Mouse (Mus musculus): ENCODE measurements around the gene Mapk9.
"Not testable (repeated sequence)": the region's sequence is repeated elsewhere in the genome, so short reads cannot be mapped to it uniquely, and the experiment has no call there.

The Mapk9 gene

GRCm38 (mm10) chr11:49846401-49847070 is at the start of gene Mapk9:
Gene Mapk9, plus strand, starts transcription at chr11:49846751.
- DNase-seq (ENCODE audit: low read depth) = peak; percentile 98

- no peak for DNase-seq (ENCODE audit: low read depth)
These were observed 47.6 kb upstream of the Mapk9 start for GRCm38 (mm10) chr11:49798931-49799330.

DNA sequence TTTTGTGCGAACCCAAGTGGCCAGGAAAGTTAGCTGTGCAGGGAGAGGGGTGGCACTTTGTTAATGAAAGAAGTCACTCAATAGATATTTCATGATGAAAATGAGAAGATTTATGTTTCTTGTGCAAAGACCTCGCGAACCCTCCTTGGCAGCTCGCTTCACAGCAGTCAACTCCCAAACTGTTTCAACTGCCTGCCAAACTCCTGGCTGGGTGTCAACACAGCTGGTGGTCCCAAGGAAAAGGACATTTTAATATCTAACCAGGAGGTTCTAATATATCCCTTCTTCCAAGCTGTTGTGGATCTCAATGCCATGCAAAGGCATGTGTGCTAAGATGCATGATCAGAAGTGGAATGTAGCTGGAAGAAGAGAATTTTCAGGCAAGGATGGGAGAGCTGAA is 45.0 kb upstream of the Mapk9 start:
- DNase-seq (ENCODE audit: low read depth) = no peak

DNA sequence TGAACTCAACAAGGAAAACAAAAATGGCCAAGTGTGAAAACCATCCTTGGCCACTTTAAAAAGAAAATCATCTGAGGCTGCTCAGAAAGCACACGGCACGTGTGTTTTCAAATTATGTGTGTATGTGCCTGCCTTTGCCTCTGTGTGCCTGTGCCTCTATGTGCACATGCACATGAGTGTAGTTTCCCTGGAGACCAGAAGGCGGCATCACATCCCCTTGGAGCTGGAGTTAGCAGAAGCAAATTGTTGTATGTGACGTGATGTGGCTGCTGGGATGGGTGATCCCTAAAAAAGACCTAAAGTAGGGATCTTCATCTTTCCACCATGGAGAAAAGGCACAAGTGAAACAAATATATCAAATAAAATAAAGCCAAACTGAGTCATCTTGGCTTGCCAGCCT is 42.8 kb upstream of the Mapk9 start:
- DNase-seq (ENCODE audit: low read depth) = no peak

DNA sequence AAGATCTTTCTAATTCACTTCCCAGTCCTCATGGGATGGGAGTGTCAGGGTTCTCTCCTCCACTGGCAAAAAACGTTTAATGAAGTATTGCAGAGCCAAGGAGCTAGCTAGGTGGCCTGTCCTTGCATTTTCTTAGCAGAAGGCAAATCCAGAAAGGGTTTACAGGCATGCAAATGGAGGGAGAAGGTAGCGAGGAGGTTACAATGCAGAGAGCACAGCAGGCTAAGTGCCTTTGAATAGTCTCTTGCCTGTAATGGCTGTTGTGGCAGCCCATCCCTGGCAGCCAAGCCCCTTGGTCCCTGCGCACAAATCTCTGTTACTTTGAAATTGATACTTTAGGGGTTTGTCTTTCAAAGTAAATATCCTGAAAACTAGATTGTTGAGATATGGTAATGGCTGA is 40.3 kb upstream of the Mapk9 start:
- DNase-seq (ENCODE audit: low read depth) = no peak

GRCm38 (mm10) chr11:49808946-49809345 is 37.6 kb upstream of the Mapk9 start:
- DNase-seq (ENCODE audit: low read depth) = no peak

DNA sequence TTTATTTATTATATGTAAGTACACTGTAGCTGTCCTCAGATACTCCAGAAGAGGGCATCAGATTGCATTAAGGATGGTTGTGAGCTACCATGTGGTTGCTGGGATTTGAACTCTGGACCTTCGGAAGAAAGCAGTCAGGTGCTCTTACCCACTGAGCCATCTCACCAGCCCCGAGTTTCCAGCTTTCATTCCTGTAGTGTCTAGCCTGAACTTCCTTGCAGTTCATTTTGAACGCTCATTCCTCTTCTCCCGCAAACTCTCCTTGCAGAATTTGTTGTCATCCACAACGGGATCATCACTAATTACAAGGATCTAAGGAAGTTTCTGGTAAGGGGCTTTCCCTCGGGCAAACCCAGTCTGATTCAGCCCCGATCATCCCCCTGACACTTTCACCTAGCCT is 35.9 kb upstream of the Mapk9 start:
- not testable (repeated sequence) for DNase-seq (ENCODE audit: low read depth)

DNA sequence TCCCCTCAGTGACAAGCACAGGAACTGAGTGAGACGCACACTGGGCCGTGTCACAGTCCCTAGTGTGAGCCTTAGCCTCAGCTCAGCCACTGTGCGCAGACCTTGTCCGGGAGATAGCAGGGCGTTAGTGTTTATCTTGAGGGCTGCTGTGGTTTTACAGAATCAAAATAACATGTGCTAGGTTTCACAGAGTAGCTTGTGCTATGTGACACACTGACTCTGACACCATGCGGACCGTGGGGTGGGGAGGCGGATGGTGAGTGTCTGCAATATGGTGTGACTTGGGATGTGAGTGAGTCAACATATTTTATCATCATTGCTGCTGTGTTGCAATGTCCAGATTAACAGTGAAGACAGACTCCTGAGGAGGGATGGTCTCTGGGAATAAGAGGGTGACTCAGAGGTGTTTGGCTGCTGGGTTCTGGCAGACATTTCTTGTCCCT is 35.4 kb upstream of the Mapk9 start:
- DNase-seq (ENCODE audit: low read depth) = peak; percentile 60

DNA sequence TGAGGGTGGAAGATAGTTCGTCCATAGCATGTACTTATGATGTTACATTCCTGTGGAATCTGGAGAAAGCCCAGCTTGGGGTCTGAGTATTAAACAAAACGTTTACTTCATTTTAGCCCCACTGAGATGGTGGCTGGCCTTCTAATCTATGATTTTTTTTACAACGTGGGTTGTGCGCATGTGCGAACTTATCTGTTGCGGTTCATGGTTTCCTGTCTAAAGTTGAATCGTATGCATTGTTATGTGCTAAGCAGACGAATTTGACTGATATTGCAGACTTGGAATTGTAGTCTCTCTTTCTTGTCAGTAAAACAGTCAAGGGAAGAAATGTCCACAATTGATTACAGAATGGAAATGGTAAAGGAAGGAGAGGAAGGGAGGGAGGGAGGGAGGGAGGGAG is 34.7 kb upstream of the Mapk9 start:
- DNase-seq (ENCODE audit: low read depth) = peak; percentile 53

DNA sequence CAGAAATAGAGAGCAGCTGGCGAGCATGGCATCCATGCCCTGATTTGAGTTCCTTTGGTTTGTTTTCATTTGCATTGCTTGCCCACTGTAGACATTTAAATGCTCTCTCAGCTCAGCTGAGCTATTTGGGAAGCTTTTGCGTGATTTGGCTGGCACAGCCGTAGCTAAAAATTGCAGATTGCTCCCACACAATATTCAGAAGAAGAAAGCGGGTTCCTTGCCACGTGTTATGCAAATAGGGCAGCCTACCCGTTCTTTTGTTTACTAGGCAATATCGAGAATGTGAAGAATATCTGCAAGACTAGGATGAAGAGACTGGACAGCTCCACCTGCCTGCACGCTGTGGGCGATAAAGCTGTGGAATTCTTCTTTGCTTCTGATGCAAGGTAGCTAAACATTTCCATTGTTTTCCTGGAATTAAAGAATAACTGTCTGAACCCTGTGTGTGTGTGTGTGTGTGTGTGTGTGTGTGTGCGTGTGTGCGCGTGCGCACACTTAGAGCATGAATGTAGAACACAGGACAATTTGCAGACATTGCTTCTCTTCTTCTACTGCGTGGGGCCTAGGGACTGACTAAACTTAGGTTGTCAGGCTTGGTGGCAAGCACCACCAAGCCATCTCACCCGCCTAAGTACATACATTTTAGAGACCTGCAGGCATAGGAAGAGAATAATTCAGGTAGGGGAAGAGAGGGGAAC is 27.5 kb upstream of the Mapk9 start:
- DNase-seq (ENCODE audit: low read depth) = no peak

GRCm38 (mm10) chr11:49819676-49820075 is 26.9 kb upstream of the Mapk9 start:
- DNase-seq (ENCODE audit: low read depth) = no peak

GRCm38 (mm10) chr11:49820928-49821327 is 25.6 kb upstream of the Mapk9 start:
- no peak for DNase-seq (ENCODE audit: low read depth)

DNA sequence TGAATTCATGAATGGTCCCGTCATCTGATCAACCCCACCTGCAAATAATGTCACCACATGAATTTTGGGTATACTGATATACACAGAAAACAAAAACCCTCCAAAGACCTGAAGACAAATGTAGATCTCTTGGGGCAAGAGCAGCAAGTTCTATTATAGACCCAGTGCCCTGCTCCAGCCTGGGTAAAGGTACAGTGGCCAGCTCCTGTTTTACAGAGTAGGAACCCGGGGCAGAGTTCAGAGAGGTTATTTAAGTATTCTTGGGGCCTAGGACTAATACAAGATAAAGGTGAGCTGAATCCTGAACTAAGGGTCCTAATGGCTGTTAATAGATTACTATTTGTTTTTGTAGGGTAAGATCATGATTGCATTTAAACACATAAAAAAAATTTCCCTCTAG is 25.0 kb upstream of the Mapk9 start:
- no peak for DNase-seq (ENCODE audit: low read depth)

GRCm38 (mm10) chr11:49822337-49822736 is 24.2 kb upstream of the Mapk9 start:
- no peak for DNase-seq (ENCODE audit: low read depth)

DNA sequence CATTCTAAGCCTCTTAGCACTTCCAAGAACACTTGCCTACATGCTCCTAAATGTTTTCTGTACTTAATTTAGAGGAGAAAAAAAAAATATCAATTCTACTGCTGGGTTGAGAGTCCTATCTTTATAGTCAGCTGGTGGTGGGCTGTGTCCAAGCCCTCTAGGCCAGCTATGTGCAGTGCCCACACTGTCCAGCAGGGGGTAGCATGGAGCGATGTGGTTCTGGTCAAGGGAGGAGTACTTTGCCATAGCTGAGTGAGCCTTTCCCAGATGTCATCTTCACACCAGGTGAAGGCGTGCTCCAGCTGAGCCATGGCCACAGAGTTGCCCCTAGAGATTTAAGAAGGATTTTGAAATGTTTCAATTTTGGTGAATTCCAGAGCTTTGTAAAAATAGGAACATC is 21.7 kb upstream of the Mapk9 start:
- DNase-seq (ENCODE audit: low read depth) = no peak

DNA sequence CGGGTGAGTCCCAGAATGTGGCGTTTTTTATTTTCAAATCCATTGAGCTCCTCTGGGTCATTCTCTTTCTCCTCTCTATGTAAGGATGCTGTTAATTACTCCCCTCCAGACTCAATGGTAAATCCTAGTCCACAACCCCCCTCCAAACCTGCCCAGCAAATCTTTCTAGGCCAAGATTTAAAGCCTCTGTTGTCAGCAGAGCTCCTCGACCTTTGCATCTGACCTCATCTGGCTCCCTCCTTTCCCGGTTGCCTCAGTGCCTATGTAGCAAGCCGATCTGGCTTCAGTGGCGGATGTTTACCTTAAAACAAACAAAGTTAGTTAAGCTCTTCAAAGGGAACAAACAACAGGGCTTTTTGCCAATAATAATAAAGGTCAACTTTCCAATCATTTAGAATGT is 19.3 kb upstream of the Mapk9 start:
- DNase-seq (ENCODE audit: low read depth) = no peak

GRCm38 (mm10) chr11:49829176-49829745 is 17.3 kb upstream of the Mapk9 start:
- no peak for DNase-seq (ENCODE audit: low read depth)

DNA sequence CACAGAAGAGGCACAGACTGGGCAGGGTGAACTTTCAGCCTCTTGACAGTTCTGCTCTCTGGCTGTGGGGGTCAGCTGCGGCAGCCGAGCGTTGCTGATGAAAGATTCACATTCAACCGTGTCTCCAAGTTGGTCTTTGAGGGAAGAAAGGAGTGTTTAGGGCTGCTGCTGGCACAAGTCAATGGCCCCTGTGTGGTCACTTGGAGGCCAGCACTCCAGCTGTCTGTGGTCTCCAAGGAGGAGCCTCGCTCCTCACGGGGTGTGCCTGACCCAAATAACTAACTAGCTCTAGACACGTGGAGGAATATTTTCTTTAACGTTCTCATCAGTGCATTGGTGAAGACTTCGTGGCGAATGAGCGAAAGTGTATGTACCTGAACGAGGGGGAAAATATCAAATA is 14.6 kb upstream of the Mapk9 start:
- DNase-seq (ENCODE audit: low read depth) = no peak

DNA sequence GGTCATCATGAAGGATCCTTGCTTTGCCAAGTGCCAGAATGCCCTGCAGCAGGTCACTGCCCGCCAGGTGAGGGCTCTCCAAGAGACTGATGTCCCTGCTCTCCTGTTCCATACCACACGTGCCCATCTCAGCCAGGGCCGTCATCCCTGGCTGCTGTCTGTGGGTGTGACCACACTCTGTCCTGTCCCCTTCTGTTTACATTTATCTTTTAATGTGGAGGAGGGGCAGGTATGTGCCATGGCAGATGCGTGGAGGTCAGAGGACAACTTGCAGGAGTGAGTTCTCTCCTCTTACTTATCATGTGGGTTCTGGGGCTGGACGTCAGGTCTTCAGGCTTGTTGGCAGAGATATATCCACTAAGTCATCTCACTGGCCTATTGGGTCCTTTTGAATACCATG is 13.6 kb upstream of the Mapk9 start:
- no peak for DNase-seq (ENCODE audit: low read depth)

GRCm38 (mm10) chr11:49834248-49834647 is 12.3 kb upstream of the Mapk9 start:
- DNase-seq (ENCODE audit: low read depth) = no peak

DNA sequence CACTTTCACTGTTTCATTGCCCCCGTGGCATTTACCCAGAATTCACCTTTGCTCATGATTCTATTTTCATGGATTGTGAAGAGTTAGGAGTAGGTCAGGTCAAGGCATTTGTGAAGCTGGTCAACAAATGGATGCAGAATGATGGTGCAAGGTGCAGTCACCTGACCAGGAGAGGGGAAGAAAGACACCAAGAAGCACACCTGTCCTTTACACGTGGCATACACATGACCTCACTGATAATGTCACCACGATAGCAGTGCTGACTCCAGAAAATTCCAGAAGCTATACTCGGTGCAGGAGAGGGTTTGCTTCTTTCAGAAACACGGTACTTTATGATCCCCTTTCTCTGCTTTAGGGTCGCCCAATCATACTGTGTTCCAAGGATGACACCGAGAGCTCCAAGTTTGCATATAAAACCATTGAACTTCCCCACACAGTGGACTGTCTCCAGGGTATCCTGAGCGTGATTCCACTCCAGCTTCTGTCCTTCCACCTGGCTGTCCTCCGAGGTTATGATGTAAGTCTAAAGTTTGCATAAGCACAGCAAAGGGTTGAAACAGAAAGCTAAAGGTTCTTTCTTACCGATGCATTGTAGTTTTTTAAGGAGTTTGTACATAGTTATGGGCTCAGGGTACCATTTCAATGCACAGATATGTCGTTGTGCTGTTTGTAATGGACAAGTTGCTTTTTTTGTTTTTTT is 11.1 kb upstream of the Mapk9 start:
- DNase-seq (ENCODE audit: low read depth) = no peak

- no peak for DNase-seq (ENCODE audit: low read depth)
These were observed 8.7 kb upstream of the Mapk9 start for GRCm38 (mm10) chr11:49837717-49838407.
